Mouse (Mus musculus): Measurements from ENCODE around the gene Sp6.

DNA sequence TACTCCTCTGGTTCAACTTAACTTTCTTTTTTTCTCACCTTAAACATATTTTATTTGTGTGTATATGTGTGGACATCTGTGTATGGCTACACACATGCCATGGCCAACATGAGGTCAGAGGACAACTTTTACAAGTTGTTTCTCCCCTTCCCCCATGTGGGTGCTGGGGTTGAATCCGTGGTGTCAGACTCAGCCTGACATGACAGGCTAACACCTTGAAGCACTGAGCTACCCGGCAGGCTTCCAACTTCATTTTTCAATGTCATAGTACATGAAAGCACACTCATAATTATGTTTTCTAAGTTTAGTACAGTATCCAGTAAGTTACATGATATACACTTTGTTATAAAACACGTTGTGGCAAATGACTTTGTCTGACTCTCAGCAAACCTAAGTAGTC, 42.9 kb upstream of the Sp6 start:
- TF ChIP-seq POLR2A (IDR thresholded peaks at IDR 0.05; ENCODE audit: insufficient read depth, low read depth, low read length) (no peak), CTCF (IDR thresholded peaks at IDR 0.05) (no peak), EP300 (IDR thresholded peaks at IDR 0.05; ENCODE audit: insufficient read depth, low read depth, low read length) (no peak)

Data from heart, adult 2 months (tissue).